Mouse (Mus musculus) left cerebral cortex, adult 8-10 months (tissue): ENCODE data around the gene Six3. TPM values are rescaled to one million over a fixed set of nuclear protein-coding genes. Genes with fewer than 3 reads are reported as not detected.

Experiments
- DNase-seq, 2 experiments: peaks; one replicate each; pipeline ENCODE4 v3.0.0; 2022; ENCODE audit warnings: low spot score in 2 of 2
- total RNA-seq, 4 experiments: library from RNA; stranded (reverse); gene quantifications; 2 replicates each; pipeline ENCODE4 v1.2.4; 2022

The Six3 gene
- total RNA-seq, 4 experiments from 2014 or later: 11.3 to 16.9 (median 12.1) TPM

DNA sequence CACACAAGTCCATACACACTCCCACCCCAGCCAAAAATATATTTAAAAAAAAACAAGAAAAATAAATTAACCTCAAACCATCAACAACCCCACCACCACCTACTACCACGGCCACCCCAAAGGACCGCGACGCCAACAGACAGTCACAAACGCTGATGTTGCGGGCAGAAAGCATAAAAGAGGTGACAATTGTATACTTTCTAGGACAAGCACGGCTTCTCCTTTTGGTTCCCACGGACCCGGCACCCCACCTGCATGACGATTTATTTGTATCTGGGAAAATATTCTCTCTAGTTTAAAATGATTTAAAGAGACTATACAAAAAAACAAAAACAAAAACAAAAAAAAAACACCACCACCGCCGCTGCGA lies 10.6 kb downstream of the Six3 start:
- DNase-seq: no peak

DNA sequence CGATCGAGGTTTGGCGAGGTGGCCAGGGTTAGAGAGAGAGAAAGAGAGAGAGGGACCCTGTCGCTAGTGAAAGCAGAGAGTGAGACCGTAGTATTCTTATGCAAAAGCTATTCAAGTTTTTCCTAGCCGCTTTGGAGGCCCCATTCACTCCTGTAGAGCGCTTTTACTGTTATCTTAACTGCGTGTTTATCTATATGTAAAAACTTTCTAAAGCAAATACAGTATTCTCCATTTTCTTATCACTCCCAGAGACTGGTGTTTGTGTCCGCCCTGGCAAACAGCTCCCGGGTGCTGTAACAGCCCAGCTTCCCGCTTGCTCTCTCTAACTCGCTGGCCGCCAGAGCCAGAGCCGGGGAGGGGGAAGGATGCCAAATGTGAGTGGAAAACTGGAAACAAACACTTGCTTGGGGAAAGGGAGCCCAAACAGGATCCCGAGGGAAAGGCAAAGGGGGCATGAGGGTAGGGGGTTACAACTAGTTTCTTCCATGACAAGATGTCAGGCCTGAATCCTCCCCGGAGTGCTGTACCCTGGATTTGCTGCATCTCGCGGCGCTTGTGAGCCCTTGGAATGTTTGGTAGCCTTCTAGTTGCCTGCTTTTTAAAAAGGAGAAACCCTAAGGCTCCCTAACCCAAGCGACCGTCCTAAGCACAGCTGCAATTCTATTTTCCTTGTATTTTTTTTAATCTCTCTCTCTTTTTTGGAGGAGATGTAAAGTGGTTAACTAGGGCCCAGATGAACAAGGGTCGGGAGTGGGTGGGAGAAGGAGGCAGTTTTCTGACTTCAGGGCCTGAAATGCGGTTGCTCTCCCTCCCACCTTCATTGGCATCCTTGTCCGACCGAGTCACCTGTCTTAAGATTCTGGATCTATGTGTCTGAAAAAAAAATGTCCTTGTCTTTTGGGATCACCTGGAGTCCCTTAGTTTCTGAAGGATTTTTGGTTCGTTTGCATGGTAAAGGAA lies 11.9 kb downstream of the Six3 start:
- DNase-seq: no peak

DNA sequence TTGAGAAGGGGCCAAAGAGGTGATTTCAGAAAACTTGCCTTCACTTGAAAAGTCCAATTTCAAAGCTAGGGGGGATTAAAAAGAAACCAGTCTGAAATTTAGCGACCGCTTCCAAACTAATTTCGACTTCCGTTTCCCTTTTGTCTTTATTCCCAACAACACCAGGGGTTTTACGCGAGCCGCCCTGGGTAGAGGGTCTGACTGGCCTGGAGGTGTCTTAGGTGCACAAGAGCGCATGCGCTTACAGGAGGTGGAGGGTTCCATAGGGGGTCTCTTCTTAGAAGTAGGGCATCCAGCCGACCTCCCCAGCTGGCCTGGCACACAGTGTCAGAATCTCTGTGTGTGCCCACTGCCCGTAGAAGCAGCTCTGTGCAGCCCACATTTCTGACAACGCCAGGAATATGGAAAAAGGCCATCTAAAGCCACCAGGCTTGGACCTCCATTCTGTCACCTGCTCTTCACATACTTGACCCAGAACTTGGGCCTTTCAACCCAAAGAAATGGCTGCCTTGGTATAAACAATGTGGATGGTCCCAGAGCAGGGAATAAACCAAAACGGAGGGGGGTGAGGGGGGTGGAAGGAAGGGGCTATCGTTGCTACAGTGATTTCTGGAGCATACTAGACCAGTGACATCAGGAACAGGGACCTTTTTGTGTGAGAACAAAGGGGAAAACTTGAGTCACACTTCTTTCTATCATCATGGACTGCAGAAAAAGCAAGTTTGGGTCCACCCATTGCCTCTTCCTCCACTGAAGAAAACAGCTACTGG lies 12.9 kb downstream of the Six3 start:
- no peak for DNase-seq

DNA sequence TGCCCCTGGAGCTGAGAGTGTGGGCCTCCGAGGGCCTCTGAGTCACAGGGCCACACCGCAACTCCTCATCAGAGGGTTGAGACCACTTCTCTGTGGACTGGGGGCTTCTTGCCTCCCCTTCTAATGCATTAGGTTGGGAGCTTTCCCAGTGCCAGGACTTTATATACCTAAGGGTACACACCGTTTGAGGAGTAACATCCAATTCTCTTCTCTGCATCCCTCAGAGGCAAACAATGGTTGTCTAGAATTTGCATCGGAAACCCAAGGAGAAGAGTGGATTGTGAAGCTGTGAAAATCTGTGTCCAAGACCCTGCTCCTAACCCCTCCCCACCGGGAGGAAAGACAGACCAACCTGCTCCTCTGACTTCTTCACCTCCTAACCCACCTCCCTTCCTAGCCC lies 14.3 kb downstream of the Six3 start:
- no peak for DNase-seq

DNA sequence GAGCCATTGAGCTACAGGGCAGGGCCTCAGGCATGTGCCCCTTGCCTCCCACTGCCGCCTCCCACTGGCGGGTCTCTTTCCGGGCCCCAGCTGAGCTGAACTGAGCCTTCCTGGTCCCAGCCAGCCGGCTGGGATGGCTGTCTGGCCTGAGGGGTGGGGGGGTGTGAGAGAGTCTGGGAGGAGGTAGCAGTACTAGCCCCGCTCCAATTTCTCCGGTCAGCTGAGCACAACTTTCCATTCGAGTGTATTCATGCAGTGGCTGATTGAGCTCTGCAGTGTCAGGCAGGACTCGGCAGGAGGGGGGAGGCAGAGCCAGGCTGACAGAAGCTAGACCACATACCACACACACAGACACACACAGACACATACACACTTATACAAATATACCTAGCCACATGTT lies 15.4 kb downstream of the Six3 start:
- DNase-seq: no peak

- DNase-seq: no peak
These were observed 16.0 kb downstream of the Six3 start for GRCm38 (mm10) chr17:85629396-85629795.

- DNase-seq: no peak
These were observed 17.1 kb downstream of the Six3 start for GRCm38 (mm10) chr17:85630296-85631050.

- no peak for DNase-seq
These were observed 17.7 kb downstream of the Six3 start for GRCm38 (mm10) chr17:85631106-85631505.

GRCm38 (mm10) chr17:85633619-85634018 lies 20.2 kb downstream of the Six3 start:
- peak; percentile 27 to 81 for DNase-seq

DNA sequence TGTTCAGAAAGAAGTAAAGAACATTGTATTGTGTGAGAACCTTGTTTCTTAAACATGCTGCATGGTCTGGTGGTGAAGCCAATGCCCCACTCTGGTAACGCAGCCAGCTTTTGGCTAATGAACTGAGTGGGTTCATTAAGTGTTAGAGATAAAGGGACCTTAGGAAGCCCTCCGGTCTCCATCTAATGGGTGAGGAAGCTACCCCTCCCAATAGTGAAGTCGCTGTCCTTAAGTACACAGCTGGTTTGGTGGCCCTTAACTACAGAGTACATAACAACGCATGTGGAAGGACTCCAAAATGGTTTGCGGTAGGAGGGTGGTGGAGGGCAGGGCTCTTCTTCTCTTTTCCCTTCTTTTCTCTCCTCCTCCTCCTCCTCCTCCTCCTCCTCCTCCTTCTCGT lies 24.5 kb downstream of the Six3 start:
- DNase-seq: no peak

- DNase-seq: no peak
These were observed 31.9 kb downstream of the Six3 start for GRCm38 (mm10) chr17:85645312-85645711.

DNA sequence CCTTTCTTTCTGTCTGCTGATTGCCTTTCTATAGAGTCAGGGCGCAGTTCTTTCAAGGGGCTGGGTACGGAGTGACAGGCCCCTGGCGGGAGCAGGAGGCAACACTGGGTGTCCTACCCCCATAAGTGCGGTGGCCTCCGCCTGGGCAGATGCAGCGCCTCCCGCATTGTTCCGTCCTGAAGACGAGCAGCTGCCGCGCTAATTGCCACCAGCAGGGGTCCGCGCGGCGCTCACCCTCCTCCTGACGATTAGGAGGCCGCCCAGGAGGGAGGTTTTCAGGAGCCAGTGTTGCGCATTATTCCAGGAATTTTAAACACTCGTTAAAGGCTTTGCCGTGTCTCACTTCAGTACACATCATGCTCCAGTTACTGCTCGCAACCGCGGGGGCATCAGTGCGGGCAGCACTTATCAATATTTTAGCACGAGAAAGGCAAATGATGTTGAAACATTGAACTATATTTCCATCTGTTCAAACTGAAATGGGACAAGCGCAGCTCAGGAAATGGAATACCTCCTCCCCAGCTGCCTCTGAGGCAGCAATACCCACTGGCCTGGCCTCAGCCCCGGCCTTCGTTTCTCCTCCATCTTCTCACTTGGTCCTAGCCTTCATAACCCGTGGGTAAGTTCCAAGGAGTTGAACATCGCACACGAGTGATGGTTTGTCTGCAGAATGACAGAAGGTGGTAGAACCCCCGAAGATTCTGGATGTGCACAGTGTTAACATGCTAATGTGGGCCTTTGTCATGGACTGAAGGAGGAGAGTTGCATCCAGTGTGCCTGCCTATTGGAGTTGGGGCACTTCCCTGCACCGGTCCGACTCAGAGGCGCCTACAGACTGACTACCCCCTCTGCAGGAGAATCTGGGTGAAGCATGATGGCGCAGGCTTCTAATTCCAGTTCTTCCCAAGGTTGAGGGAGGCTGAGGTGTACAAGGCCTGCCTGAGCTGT lies 32.6 kb downstream of the Six3 start:
- DNase-seq: no peak

DNA sequence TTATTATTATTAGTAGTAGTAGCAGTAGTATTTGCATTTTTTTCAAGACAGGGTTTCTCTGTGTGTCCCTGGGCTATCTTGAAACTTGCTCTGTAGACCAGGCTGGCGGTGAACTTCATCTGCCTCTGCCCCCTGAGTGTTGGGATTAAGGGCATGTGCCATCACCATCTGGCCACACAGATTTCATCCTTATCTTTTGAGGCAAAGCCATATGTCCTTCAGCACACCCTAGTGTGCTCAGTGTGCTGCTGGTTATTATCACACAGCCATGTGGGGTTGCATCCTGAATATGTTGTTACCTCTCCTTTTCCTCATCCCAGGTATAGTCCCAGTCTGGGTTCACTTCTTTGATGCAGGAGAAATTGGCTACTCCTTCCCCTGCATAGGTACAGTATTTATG lies 46.6 kb downstream of the Six3 start:
- no peak for DNase-seq

DNA sequence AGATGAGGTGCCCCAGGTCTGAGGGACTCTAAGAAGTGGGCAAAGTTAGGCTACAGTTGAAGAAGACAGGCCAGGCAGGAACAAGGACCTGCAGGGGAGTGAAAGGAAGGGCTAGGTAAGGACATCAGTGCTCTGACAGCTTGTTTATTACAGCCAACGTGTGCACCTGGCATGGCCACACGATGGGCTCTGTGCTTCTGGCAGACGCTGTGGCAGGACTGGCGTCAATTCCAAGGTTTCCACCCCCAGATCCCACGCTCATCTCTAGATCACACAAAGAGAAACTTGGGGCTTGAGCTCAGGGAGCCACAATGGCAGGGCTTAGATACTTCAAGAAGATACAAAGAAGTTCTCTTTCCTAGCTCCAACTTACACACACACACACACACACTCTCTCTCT lies 48.1 kb downstream of the Six3 start:
- DNase-seq: no peak

DNA sequence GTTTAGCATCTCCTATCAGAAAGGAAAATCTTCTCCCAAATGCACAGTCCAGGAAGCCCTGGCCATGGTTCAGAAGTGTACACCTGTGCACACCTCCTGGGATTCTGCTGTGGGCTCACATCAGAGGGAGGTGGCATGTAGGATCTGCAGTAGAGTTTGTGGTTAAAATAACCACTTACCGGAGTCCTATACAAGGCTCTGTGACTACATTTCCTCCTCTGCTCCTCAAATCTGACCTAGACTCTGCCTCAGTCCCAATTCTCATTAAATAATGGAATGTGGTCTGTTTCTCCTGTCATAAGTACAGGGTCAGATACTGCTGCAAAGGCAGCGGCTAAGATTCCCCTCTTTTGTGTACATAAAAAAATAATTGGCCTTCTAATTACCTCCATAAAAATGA lies 50.8 kb downstream of the Six3 start:
- DNase-seq: no peak

- DNase-seq: peak in 1 of 2 experiments; percentile 51
These were observed 51.4 kb downstream of the Six3 start for GRCm38 (mm10) chr17:85664618-85665320.
